Mouse (Mus musculus): ENCODE measurements around the gene Tmem140. TPM values are rescaled to one million over a fixed set of nuclear protein-coding genes. Genes with fewer than 3 reads are reported as not detected.

Tmem140 gene
- total RNA-seq, 2 experiments from 2014 or later: 30.5 to 42.8 TPM

DNA sequence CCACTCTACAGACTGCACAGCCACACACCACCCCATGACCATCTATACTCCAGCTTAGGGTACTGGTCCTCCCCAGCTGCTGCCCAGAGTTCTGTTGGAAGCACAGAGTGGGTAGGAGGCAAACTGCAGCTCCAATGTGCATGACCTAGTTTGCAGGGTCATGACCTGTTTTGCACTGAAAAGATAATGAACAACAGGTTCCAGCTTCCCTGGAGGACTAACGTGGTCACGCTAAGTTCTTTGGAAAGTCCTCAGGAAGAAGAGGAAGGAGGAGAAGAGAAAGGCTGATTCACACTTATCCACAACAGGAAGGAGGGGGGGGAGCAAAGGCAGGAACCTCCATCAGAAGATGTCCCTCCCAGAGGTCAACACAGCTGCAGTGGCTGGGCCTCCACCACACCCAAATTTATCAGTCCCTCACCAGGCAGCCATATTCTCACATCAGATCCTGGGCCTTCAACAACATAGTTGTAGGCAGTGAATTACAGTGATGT is 44.2 kb downstream of the Tmem140 start:
- peak; percentile 53 for DNase-seq (ENCODE audit: low spot score)

DNA sequence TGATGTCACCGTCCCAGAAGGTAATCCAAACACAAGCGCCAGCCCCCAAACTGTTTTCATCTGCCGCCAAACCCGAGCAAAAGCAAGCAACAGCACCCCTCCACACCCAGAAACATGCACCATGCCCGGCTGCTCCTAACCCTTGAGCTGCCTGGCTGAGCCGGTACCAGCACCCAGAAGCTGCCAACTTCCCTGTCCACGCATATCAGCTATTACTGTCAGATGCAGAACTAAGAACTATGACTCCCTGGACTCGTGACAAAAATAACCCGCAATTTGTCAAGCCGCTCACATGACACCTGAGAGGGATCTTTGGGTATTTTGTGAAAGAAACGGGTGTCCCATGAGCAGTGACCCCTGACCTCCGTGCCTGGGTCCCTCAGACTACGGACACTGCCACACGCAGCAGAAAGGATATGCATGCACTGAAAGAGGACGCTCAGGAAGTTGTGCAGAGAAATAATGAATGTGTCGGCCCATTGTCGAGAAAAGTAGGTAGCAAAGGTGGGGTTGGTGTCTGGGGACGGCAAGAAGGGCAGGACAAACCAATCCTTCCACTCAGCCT is 44.8 kb downstream of the Tmem140 start:
- DNase-seq (ENCODE audit: low spot score): no peak

DNA sequence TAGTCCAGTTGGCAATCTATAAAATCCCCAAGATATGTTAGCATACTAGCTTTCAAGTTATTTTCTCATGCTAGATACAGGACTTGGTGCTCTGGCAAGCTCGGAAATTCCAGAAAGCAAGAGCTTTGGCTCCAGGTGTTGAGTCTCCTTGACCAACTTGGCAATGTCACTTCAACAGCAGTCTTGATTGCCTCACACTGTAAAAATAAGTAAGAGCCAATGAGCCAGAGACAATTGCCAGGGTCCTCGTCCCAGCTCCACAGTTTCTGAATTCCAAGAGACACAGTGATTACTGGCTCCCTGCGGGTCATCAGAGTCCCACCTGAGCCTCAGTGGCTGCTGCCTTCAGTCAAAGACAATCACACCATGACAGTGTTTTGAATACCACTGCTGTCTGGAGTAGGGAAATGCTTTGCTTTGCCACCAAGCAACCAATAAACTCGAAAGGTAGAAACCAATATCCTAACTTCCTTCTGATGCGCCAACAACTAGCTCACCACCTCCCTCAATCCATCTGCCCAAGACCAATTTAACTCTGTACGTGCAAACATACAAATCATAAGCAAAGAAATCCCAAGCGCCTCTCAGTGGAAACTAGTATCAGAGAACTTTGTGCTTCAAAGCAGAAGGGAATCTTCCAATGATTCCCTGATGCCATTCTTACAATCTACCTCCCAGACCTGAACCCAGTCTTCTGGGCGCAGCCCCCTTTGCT is 46.8 kb downstream of the Tmem140 start:
- DNase-seq (ENCODE audit: low spot score): no peak

DNA sequence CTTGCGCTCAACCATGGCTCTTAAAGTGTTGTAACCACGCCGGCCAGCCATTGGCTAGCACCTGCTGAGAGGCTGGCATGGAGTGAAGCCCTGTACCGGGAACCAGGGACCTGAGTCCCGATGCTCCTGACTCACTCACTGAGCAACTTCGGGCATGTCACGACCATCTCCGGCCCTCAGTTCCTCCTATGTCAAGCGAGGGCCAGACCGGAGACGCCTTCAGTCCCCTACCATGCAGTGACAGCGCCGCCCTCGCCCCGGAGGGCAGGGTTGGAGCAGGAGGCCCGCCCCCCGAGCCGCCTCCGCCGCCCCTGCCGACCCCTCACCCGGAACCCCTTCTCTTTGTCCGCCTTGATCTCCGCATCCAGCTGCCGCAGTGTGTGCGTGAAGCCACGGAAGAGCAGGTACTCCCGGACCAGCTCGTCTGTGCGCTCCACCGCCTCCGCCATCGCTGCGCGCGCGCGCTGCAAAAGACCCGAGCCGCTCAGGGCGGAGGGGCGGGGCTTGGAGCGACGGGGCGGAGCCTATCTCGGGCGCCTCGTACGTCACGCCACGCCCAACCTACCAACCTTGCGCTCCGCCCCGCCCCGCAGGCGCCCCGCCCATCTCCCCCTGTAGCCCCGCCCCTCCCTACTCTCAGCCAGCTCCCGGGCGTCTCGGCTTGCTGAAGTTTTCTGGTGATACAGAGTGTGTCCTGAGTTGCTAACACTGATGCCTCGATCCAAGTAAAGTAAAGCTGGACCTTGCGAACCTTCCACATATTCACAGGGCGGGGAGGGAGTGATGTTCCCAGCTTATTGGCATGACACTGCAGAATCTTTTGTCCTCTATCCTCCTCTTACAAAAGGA is 47.6 kb downstream of the Tmem140 start, which contains the start of gene Wdr91:
Gene Wdr91 (minus strand): TSS at position 506 of the 849 bp plus-strand sequence.
- DNase-seq (ENCODE audit: low spot score): peak; percentile 92

DNA sequence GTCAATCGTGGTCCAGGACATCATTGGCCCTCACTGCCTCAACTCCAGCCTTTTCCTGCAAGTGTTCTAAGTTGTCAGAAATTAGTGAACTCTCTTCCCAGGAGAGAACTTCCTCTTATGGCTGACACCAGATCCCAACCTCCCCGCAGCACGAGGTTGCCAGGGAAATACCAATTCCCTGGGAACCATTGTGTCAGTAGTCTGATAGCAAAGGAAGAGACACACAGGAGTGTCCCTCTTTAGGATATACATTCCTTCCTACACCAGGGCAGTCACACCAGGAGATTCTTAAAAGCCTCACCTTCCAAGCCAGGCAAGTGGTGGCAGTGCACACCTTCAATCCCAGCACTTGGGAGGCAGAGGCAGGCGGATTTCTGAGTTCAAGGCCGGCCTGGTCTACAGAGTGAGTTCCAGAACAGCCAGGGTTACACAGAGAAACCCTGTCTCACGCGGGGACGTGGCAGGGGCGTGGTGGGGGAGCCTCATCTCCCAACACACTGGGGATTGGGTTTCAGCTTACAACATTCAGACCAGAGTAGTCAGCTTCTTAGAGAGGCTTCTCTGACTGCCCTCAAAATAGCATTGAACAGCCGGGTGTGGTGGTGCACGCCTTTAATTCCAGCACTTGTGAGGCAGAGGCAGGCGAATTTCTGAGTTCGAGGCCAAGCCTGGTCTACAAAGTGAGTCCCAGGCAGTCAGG is 50.5 kb downstream of the Tmem140 start:
- no peak for DNase-seq (ENCODE audit: low spot score)

DNA sequence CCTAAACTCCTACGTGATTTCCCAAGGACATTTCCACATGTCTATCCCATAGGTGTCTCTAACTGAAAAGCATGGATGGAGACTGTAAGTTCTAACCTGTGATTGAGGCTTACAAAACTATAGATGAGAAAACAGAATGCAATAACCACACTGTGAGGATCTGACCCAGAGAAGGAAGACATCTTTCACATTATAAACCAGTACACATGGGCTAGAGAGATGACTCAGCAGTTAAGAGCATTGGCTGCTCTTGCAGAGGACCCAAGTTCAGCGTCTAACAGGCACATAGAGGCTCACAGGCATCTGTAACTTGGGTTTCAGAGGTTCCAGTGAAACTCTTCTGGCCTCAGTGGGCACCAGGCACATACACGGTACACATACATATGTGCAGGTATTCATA is 51.5 kb downstream of the Tmem140 start:
- no peak for DNase-seq (ENCODE audit: low spot score)

DNA sequence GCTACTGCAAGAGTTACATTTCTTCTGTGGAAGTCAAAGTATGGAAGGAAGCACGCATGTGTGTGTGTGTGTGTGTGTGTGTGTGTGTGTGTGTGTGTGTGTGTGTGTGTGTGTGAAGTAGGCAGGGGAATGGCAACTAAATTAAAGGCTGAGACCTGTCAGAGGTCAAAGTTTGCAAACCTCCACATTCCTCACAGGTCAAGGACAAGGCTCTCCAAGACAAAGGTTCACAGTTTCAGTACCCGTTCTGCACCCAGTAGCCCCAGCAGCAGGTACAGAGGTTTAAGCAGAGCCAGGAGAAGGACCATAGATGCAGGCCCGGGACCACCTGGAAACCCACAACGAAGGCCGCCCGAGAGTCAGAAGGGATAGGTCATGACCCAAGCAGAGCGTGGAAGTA is 56.2 kb downstream of the Tmem140 start:
- no peak for DNase-seq (ENCODE audit: low spot score)

DNA sequence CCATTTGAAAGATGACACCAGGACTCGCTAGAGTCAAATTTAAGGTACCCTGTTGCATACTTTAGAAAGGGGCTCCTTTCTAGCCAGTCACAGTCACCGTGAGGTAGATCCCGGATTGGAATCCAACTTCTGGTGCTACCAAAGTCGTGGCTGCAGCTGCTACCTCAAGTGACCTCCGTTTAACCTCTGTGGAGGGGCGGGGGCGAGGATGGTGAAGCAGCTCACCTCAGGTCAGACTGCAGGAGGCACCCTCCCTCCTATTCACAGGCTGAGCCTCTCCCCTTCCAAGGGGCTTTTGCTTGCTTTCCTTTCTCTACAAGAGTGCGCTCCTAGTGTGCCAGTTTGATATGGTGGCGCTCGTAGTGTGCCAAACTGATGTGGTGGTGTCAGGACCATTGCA is 57.0 kb downstream of the Tmem140 start, which contains the start of gene Stra8:
Gene Stra8 (plus strand): TSS at position 208 of the 400 bp plus-strand sequence.
- DNase-seq (ENCODE audit: low spot score): no peak

DNA sequence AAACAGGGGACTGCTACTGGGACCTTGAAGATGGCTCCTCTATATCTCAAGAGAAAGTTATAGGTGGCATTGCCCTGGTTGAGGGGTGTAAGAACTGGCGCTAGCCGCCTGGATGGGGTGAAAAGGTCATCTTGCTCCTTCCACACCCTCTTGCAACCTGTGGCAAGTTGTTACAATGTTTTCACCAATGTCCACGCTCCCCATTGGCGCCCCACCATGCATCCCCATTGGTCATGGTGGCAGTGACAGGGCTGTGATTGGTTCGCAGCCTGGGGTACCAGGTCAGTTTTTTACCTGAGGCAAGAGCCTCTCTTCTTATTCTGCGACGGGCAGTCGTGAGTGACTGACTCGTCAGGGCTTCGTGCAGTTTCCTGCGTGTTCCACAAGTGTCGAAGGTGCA is 57.7 kb downstream of the Tmem140 start:
- DNase-seq (ENCODE audit: low spot score): no peak

DNA sequence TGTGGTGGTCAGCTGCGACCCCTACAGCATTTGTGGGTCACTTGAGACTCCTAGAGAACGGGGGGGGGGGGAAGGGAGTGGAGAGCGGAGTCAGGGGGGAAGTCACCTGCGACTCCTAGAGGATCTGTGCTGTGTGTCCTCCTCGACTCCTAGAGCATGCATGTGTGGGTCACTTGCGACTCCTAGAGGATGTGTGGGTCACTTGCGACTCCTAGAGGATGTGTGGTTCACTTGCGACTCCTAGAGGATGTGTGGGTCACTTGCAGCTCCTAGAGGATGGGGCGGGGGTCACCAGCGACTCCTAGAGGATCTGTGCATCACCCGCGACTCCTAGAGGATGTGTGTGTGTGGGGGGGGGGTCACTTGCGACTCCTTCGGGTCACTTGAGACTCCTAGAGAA is 59.0 kb downstream of the Tmem140 start:
- peak; percentile 41 for DNase-seq (ENCODE audit: low spot score)

Other genes starting within 250 kb of the Tmem140 start
- gene Agbl3, start 82.7 kb upstream of the Tmem140 start, total RNA-seq (2021): 1 to 10 TPM in 1 of 2 experiments, under 1 TPM in 1; 0.90 to 1.6 TPM
- gene Cyren, start 14.9 kb downstream of the Tmem140 start, total RNA-seq (2021): 1 to 10 TPM; 2.8 to 3.7 TPM
- 1 to 10 TPM; 4.7 to 6.4 TPM for gene Wdr91, start 47.7 kb downstream of the Tmem140 start, total RNA-seq (2021)
- gene Stra8, start 57.0 kb downstream of the Tmem140 start, total RNA-seq (2021): not detected
- under 1 TPM in 1 of 2 experiments, not detected in 1; 0.09 TPM for gene Slc23a4, start 125.3 kb downstream of the Tmem140 start, total RNA-seq (2021)

Measured in gastrocnemius, adult 18-20 months (tissue).